Mouse (Mus musculus) cerebellum, adult 8-10 months (tissue): ENCODE results near the gene Drd4.
"Not testable (repeated sequence)": the region's sequence is repeated elsewhere in the genome, so short reads cannot be mapped to it uniquely, and the experiment has no call there.

Source experiments
- DNase-seq: peaks from one replicate; pipeline ENCODE4 v3.0.0; 2022

The Drd4 gene

GRCm38 (mm10) chr7:141291921-141292582 is at the start of gene Drd4:
Gene Drd4 (plus strand): TSS chr7:141292006.
- no peak for DNase-seq

- DNase-seq: not testable (repeated sequence)
Observed at GRCm38 (mm10) chr7:141250486-141250885, 41.3 kb upstream of the Drd4 start.

GRCm38 (mm10) chr7:141256159-141256558 is 35.6 kb upstream of the Drd4 start:
- DNase-seq: no peak

GRCm38 (mm10) chr7:141261480-141261879 is 30.3 kb upstream of the Drd4 start:
- DNase-seq: no peak

- no peak for DNase-seq
Observed at GRCm38 (mm10) chr7:141263640-141264039, 28.2 kb upstream of the Drd4 start.

GRCm38 (mm10) chr7:141264041-141264700 is 27.6 kb upstream of the Drd4 start:
- no peak for DNase-seq

GRCm38 (mm10) chr7:141264761-141265410 is 26.9 kb upstream of the Drd4 start:
- DNase-seq: no peak

- no peak for DNase-seq
Observed at GRCm38 (mm10) chr7:141265411-141265738, 26.4 kb upstream of the Drd4 start.

- DNase-seq: peak; percentile 30
Observed at GRCm38 (mm10) chr7:141265739-141266561, 25.9 kb upstream of the Drd4 start, which contains the start of gene Irf7. Gene Irf7 (minus strand): TSS chr7:141266481.

GRCm38 (mm10) chr7:141268466-141269272 is 23.1 kb upstream of the Drd4 start:
- DNase-seq: no peak

- no peak for DNase-seq
Observed at GRCm38 (mm10) chr7:141269273-141269545, 22.6 kb upstream of the Drd4 start.

GRCm38 (mm10) chr7:141270631-141271030 is 21.2 kb upstream of the Drd4 start:
- no peak for DNase-seq

GRCm38 (mm10) chr7:141275356-141275755 is 16.4 kb upstream of the Drd4 start:
- no peak for DNase-seq

GRCm38 (mm10) chr7:141276546-141276945 is 15.3 kb upstream of the Drd4 start, which contains the start of gene Cdhr5:
Gene Cdhr5 (minus strand): TSS chr7:141276786.
- DNase-seq: no peak

GRCm38 (mm10) chr7:141277701-141278678 is 13.8 kb upstream of the Drd4 start:
- DNase-seq: no peak

GRCm38 (mm10) chr7:141278766-141279590 is 12.8 kb upstream of the Drd4 start, which contains the start of gene Sct:
Gene Sct (minus strand): TSS chr7:141279133.
- peak; percentile 56 for DNase-seq

GRCm38 (mm10) chr7:141281442-141281841 is 10.4 kb upstream of the Drd4 start:
- no peak for DNase-seq

GRCm38 (mm10) chr7:141282756-141283155 is 9.1 kb upstream of the Drd4 start:
- no peak for DNase-seq

- DNase-seq: no peak
Observed at GRCm38 (mm10) chr7:141288042-141288441, 3.8 kb upstream of the Drd4 start.
